Mouse (Mus musculus): Measurements from ENCODE around the gene Syce3. TPM values are rescaled to one million over a fixed set of nuclear protein-coding genes. Genes with fewer than 3 reads are reported as not detected.

The Syce3 gene
- polyA plus RNA-seq, 1 experiment, result not detected

- TF ChIP-seq POLR2A (IDR thresholded peaks at IDR 0.05; ENCODE audit: low read depth, low read length) (peak; percentile 56), CTCF (conservative IDR thresholded peaks at IDR 0.05; ENCODE audit: insufficient read depth, insufficient read length, low read depth, low read length) (peak; percentile 70)
- under 1% methylated on average over 42 of the region's 42 CpGs for WGBS
These were observed 36.5 kb downstream of the Syce3 start, which contains the start of gene Sco2 for GRCm38 (mm10) chr15:89373762-89374248. Gene Sco2, minus strand, starts transcription at chr15:89373846.

DNA sequence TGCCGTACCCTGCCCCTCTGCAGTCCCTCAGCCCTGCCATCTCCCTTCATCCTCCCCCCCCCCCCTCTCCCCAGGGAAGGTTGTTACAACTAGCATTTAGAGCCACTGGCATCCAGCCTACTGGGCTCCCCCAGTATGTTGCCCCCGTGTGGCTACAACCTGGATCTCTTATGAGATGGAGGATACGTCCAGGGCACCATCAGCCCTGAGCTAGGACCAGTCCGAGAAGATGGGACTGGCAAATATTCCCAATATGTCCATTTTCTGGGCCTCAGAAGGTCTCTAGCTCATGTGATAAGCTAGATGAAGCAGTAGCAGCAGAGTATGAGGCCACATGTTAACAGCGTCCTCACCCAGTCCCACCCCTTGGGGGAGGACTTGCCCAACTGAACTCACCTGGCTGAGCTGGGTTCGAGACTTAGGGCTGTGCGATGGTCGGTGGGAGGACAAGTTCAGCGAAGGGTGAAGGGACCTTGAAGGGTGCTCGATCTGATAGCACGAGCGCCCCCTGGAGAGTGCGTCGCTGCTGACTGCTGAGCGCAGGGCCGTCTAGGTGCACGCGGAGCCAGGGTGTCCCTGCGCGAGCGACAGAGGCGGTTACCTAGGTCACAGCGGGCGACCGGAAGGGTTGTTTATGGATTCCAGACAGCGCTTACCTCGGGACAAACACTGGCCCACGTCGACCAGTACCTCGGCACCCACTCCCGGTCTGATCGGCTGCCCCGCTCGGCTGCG, 37.1 kb downstream of the Syce3 start:
- H3K27me3 ChIP-seq (replicated peaks; ENCODE audit: control insufficient read depth, insufficient read depth, low read length), result no peaks in the 10 kb centered on the region
- 2% methylated on average over 35 of the region's 35 CpGs for WGBS
- TF ChIP-seq POLR2A (IDR thresholded peaks at IDR 0.05; ENCODE audit: low read depth, low read length), result no peak
- TF ChIP-seq CTCF (conservative IDR thresholded peaks at IDR 0.05; ENCODE audit: insufficient read depth, insufficient read length, low read depth, low read length), result peak; percentile 72
- no peaks in the 10 kb centered on the region; the same call in 1 of the 2 replicates for H3K36me3 ChIP-seq (ENCODE audit: control insufficient read depth, insufficient read depth, low read length)
- H3K27ac ChIP-seq (ENCODE audit: insufficient read depth, low read depth, low read length), result peak overlapping the region; percentile 87
- peaks cover 7% of the 10 kb centered on the region; the same call in 1 of the 2 replicates for H3K4me1 ChIP-seq (ENCODE audit: control insufficient read depth, insufficient read depth, low read length)
- DNase-seq, result peak; percentile 91
- peak overlapping the region; percentile 76 for H3K4me3 ChIP-seq (ENCODE audit: insufficient read depth, low read depth, low read length)

More at GRCm38 (mm10) chr15:89373762-89374248, 36.5 kb downstream of the Syce3 start, which contains the start of gene Sco2:
- Histone ChIP-seq H3K36me3 (ENCODE audit: control insufficient read depth, insufficient read depth, low read length) (no peaks in the 10 kb centered on the region; the same call in 1 of the 2 replicates), H3K27ac (ENCODE audit: insufficient read depth, low read depth, low read length) (peak within 1 kb of the TSS; percentile 87), H3K4me3 (ENCODE audit: insufficient read depth, low read depth, low read length) (peak within 1 kb of the TSS; percentile 76), H3K4me1 (ENCODE audit: control insufficient read depth, insufficient read depth, low read length) (peaks cover 7% of the 10 kb centered on the region; the same call in 1 of the 2 replicates), H3K27me3 (replicated peaks; ENCODE audit: control insufficient read depth, insufficient read depth, low read length) (no peaks in the 10 kb centered on the region)
- DNase-seq, result peak; percentile 94

GRCm38 (mm10) chr15:89372536-89372935, 37.8 kb downstream of the Syce3 start:
- Histone ChIP-seq H3K36me3 (ENCODE audit: control insufficient read depth, insufficient read depth, low read length) (no peaks in the 10 kb centered on the region; the same call in 1 of the 2 replicates), H3K4me3 (ENCODE audit: insufficient read depth, low read depth, low read length) (0 out of 2 replicates have a peak overlapping the region, but pooled peaks have one; percentile 76), H3K4me1 (ENCODE audit: control insufficient read depth, insufficient read depth, low read length) (peaks cover 7% of the 10 kb centered on the region; the same call in 1 of the 2 replicates), H3K27ac (ENCODE audit: insufficient read depth, low read depth, low read length) (no peak overlapping the region), H3K27me3 (replicated peaks; ENCODE audit: control insufficient read depth, insufficient read depth, low read length) (no peaks in the 10 kb centered on the region)
- 76% methylated on average over 7 of the region's 7 CpGs for WGBS
- no peak for DNase-seq
- TF ChIP-seq POLR2A (IDR thresholded peaks at IDR 0.05; ENCODE audit: low read depth, low read length), result no peak
- no peak for TF ChIP-seq CTCF (conservative IDR thresholded peaks at IDR 0.05; ENCODE audit: insufficient read depth, insufficient read length, low read depth, low read length)

GRCm38 (mm10) chr15:89372068-89372467, 38.2 kb downstream of the Syce3 start:
- H3K4me3 ChIP-seq (ENCODE audit: insufficient read depth, low read depth, low read length), result no peak overlapping the region
- no peak for TF ChIP-seq CTCF (conservative IDR thresholded peaks at IDR 0.05; ENCODE audit: insufficient read depth, insufficient read length, low read depth, low read length)
- no peak for TF ChIP-seq POLR2A (IDR thresholded peaks at IDR 0.05; ENCODE audit: low read depth, low read length)
- no peak for DNase-seq
- peaks cover 7% of the 10 kb centered on the region; the same call in 1 of the 2 replicates for H3K4me1 ChIP-seq (ENCODE audit: control insufficient read depth, insufficient read depth, low read length)
- no peaks in the 10 kb centered on the region; the same call in 1 of the 2 replicates for H3K36me3 ChIP-seq (ENCODE audit: control insufficient read depth, insufficient read depth, low read length)
- no peaks in the 10 kb centered on the region for H3K27me3 ChIP-seq (replicated peaks; ENCODE audit: control insufficient read depth, insufficient read depth, low read length)
- WGBS, result 85% methylated on average over 13 of the region's 13 CpGs
- no peak overlapping the region for H3K27ac ChIP-seq (ENCODE audit: insufficient read depth, low read depth, low read length)

GRCm38 (mm10) chr15:89365141-89365551, 45.2 kb downstream of the Syce3 start:
- no peak for DNase-seq
- no peaks in the 10 kb centered on the region for H3K27me3 ChIP-seq (replicated peaks; ENCODE audit: control insufficient read depth, insufficient read depth, low read length)
- no peaks in the 10 kb centered on the region for H3K4me1 ChIP-seq (ENCODE audit: control insufficient read depth, insufficient read depth, low read length)
- 95% methylated on average over 4 of the region's 4 CpGs for WGBS
- no peaks in the 10 kb centered on the region for H3K36me3 ChIP-seq (ENCODE audit: control insufficient read depth, insufficient read depth, low read length)
- H3K27ac ChIP-seq (ENCODE audit: insufficient read depth, low read depth, low read length), result no peak overlapping the region
- TF ChIP-seq POLR2A (IDR thresholded peaks at IDR 0.05; ENCODE audit: low read depth, low read length) (no peak), CTCF (conservative IDR thresholded peaks at IDR 0.05; ENCODE audit: insufficient read depth, insufficient read length, low read depth, low read length) (no peak)
- H3K4me3 ChIP-seq (ENCODE audit: insufficient read depth, low read depth, low read length), result no peak overlapping the region

DNA sequence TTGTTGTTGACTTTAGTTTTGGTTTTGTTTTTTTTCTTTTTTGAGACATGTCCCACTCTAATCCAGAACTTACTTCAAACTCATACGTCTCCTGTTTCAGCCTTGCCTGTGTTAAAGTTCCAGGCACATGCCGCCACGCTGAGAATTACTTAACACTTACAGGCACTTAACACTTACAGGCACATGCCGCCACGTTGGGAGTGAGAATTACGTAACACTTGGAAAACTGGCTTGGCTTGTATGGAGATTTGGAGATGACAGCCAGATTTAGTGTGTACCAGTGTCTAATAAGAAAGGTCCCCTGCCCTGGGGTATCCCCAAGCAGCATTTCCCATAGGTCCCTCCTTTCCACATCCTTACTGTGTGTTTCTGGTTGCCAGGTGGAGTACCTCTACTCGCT, 47.3 kb downstream of the Syce3 start:
- no peak for TF ChIP-seq POLR2A (IDR thresholded peaks at IDR 0.05; ENCODE audit: low read depth, low read length)
- TF ChIP-seq CTCF (conservative IDR thresholded peaks at IDR 0.05; ENCODE audit: insufficient read depth, insufficient read length, low read depth, low read length), result no peak
- no peak overlapping the region for H3K27ac ChIP-seq (ENCODE audit: insufficient read depth, low read depth, low read length)
- DNase-seq, result no peak
- H3K4me3 ChIP-seq (ENCODE audit: insufficient read depth, low read depth, low read length), result no peak overlapping the region
- H3K4me1 ChIP-seq (ENCODE audit: control insufficient read depth, insufficient read depth, low read length), result no peaks in the 10 kb centered on the region
- 86% methylated on average over 7 of the region's 7 CpGs for WGBS
- H3K27me3 ChIP-seq (replicated peaks; ENCODE audit: control insufficient read depth, insufficient read depth, low read length), result no peaks in the 10 kb centered on the region
- no peaks in the 10 kb centered on the region for H3K36me3 ChIP-seq (ENCODE audit: control insufficient read depth, insufficient read depth, low read length)

GRCm38 (mm10) chr15:89358784-89359183, 51.5 kb downstream of the Syce3 start:
- H3K27ac ChIP-seq (ENCODE audit: insufficient read depth, low read depth, low read length), result no peak overlapping the region
- WGBS, result 81% methylated on average over 3 of the region's 3 CpGs
- H3K27me3 ChIP-seq (replicated peaks; ENCODE audit: control insufficient read depth, insufficient read depth, low read length), result no peaks in the 10 kb centered on the region
- TF ChIP-seq POLR2A (IDR thresholded peaks at IDR 0.05; ENCODE audit: low read depth, low read length), result no peak
- no peak for TF ChIP-seq CTCF (conservative IDR thresholded peaks at IDR 0.05; ENCODE audit: insufficient read depth, insufficient read length, low read depth, low read length)
- peaks cover 7% of the 10 kb centered on the region; the same call in 1 of the 2 replicates for H3K4me1 ChIP-seq (ENCODE audit: control insufficient read depth, insufficient read depth, low read length)
- H3K36me3 ChIP-seq (ENCODE audit: control insufficient read depth, insufficient read depth, low read length), result no peaks in the 10 kb centered on the region
- H3K4me3 ChIP-seq (ENCODE audit: insufficient read depth, low read depth, low read length), result no peak overlapping the region
- no peak for DNase-seq
